Mouse (Mus musculus) thymus, adult 2 months (tissue): Measurements from ENCODE around the gene Rap1gap2.

Experiments used
- CTCF ChIP-seq: fragments of 200-500 bp; IDR thresholded peaks from 2 replicates; pipeline ENCODE4 v1.5.1; 2012; ENCODE audit warnings: mild to moderate bottlenecking, control low read depth, low read length, moderate library complexity, borderline replicate concordance; ENCODE audit not compliant: control insufficient read depth, poor library complexity, insufficient read depth; ENCODE audit errors: extremely low read depth
- POLR2A ChIP-seq: fragments of 200-500 bp; IDR thresholded peaks from 2 replicates; pipeline ENCODE4 v1.6.1; 2012; ENCODE audit warnings: mild to moderate bottlenecking, low read length, control low read depth, moderate library complexity; ENCODE audit not compliant: control insufficient read depth, poor library complexity, insufficient read depth; ENCODE audit errors: extremely low read depth

- TF ChIP-seq POLR2A: no peak
- TF ChIP-seq CTCF: no peak
These were observed 13.0 kb upstream of the Rap1gap2 start for GRCm38 (mm10) chr11:74623693-74624092.
